Mouse (Mus musculus) ES-Bruce4 (cell line): ENCODE measurements around the gene Zfp329. TPM values are rescaled to one million over a fixed set of nuclear protein-coding genes. Genes with fewer than 3 reads are reported as not detected.

Source experiments
- H3K27ac ChIP-seq: 2 replicates; pipeline ENCODE4 v1.5.1; 2012; ENCODE audit warnings: low read length, inconsistent platforms; ENCODE audit not compliant: insufficient read depth
- H3K27me3 ChIP-seq: 2 replicates; pipeline ENCODE4 v1.6.1; 2012; ENCODE audit warnings: mild to moderate bottlenecking, low read length, inconsistent platforms; ENCODE audit not compliant: control insufficient read depth, poor library complexity, insufficient read depth, severe bottlenecking
- H3K36me3 ChIP-seq: 2 replicates; pipeline ENCODE4 v1.6.1; 2012; ENCODE audit warnings: inconsistent platforms, mild to moderate bottlenecking, low read length, moderate library complexity; ENCODE audit not compliant: control insufficient read depth, poor library complexity, insufficient read depth, severe bottlenecking
- H3K4me1 ChIP-seq: one replicate; pipeline ENCODE4 v1.8.1; 2011; ENCODE audit warnings: low read length; ENCODE audit not compliant: control insufficient read depth, insufficient read depth
- H3K4me3 ChIP-seq: 2 replicates; pipeline ENCODE4 v1.5.1; 2011; ENCODE audit warnings: low read depth, mild to moderate bottlenecking, low read length
- H3K9ac ChIP-seq: 2 replicates; pipeline ENCODE4 v1.6.1; 2012; ENCODE audit warnings: low read depth, mild to moderate bottlenecking, inconsistent platforms; ENCODE audit not compliant: poor library complexity, severe bottlenecking
- H3K9me3 ChIP-seq: replicated peaks from 2 replicates; pipeline ENCODE4 v1.6.1; 2012; ENCODE audit warnings: mild to moderate bottlenecking, low read length, inconsistent platforms; ENCODE audit not compliant: control insufficient read depth, poor library complexity, insufficient read depth, severe bottlenecking
- CTCF ChIP-seq: IDR thresholded peaks from one replicate; pipeline ENCODE4 v1.8.1; 2011; ENCODE audit warnings: low read depth, low read length
- EP300 ChIP-seq: IDR thresholded peaks from 2 replicates; pipeline ENCODE4 v1.6.1; 2011; ENCODE audit warnings: low read depth, low read length; ENCODE audit not compliant: insufficient read depth
- POLR2A ChIP-seq: IDR thresholded peaks from one replicate; pipeline ENCODE4 v1.8.1; 2011; ENCODE audit warnings: low read length; ENCODE audit not compliant: insufficient read depth
- polyA plus RNA-seq: library from polyadenylated mRNA; stranded (reverse); fragments of >200 nt; gene quantifications from 2 replicates; pipeline ENCODE4 v1.2.4, GENCODE M21; 2011; ENCODE audit warnings: low read depth; ENCODE audit not compliant: missing spikeins, insufficient read depth, insufficient read length

The Zfp329 gene
- polyA plus RNA-seq: 11.7 and 12.2 TPM in 2 replicates

DNA sequence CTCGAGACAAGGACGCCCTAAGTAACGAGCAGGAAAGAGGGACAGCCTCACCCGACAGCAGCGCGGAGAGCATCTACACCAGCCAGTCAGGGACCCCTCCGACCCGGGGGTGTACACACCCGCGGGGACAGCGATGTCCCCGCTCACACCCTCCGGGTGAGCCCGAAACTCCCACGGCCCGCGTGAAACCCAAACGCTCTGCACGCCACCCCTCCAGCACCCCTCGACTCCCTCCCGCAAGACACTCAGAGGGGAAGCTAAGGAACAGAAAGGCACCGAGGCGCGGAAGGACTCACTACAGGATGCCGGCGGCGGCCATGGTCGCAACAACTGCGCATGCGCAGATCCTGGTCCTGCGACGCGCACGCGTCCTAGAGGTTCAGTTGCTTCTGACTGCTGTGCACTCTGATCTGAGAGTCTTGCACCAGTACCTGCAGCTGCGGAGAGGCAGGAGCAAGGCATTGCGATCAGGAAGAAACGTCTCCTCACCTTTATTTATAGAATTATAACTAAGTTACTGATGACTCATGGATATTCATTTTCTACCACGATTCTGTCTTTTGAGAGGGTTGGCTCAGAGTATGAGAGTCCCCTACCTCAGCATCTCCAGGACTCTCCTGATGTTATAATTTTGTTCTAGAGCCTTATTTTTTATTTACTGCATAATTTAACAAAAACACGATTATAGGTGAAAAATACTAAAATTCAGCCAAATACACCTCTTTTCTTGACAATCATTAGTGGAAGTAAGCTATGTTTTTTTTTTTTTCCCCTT lies at the start of gene Zfp329:
TSS of gene Zfp329 (minus strand) at position 338 of the 775 bp plus-strand sequence.
- H3K27ac ChIP-seq: no peak within 1 kb of the TSS
- no peak for TF ChIP-seq EP300
- TF ChIP-seq POLR2A: peak; percentile 78
- H3K27me3 ChIP-seq: no peaks in the 10 kb centered on the region
- no peaks in the 10 kb centered on the region; the same call in 1 of the 2 replicates for H3K36me3 ChIP-seq
- peak within 1 kb of the TSS; percentile 57 for H3K9ac ChIP-seq
- H3K9me3 ChIP-seq: peaks cover 5% of the 10 kb centered on the region; the same call in 1 of the 2 replicates
- H3K4me1 ChIP-seq: no peaks in the 10 kb centered on the region
- peak within 1 kb of the TSS; percentile 66 for H3K4me3 ChIP-seq

DNA sequence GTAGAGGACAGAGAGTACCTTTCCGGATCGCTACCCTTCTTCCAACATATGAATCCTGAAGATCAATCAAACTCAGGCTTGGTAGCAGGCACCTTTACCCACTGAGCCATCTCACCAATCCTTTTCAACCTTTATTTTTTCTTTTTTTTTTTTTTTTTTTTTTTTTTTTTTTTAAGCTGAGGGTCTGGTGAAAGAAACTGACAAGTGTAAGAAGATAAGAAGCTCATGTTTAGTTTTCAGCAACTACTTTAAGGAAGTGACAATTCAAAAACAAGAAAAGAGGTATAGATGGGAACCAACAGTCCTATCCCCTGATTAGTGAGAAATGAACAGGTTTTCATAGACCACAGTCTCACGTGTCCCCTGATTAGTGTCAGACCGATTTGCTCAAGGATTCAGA lies 17.1 kb upstream of the Zfp329 start:
- H3K27me3 ChIP-seq: no peaks in the 10 kb centered on the region
- TF ChIP-seq EP300 (no peak), POLR2A (no peak), CTCF (no peak)
- peaks cover 15% of the 10 kb centered on the region for H3K9me3 ChIP-seq
- no peaks in the 10 kb centered on the region for H3K4me1 ChIP-seq
- peak overlapping the region; percentile 92 for H3K4me3 ChIP-seq
- H3K36me3 ChIP-seq: peaks cover 44% of the 10 kb centered on the region
- H3K27ac ChIP-seq: no peak overlapping the region
- H3K9ac ChIP-seq: peak overlapping the region; percentile 88

DNA sequence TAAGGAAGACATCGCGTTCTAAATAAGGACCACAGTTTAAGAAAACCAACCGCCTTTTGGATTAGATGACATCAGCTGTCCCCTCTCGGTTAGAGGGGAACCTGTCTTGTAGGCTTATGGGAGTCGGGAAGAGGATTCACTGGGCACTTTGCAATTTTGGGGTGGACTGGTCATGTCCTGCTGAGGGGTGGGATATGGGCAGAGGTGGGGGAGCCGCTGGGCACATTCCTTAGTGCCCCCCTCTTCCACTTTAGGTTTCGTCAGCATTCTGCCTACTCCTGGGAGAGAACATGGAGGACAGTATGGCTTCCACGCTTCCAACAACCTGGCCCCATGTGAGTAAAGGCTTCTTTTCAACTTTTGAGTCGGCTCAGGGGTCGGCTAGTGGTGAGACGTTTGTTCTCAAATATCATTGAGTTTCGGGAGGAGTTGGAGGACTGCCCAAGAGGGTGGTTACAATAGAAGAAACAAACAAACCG lies 16.6 kb upstream of the Zfp329 start:
- H3K36me3 ChIP-seq: peaks cover 38% of the 10 kb centered on the region
- H3K27ac ChIP-seq: no peak overlapping the region
- H3K9me3 ChIP-seq: peaks cover 9% of the 10 kb centered on the region
- TF ChIP-seq POLR2A: no peak
- no peak for TF ChIP-seq CTCF
- TF ChIP-seq EP300: no peak
- no peaks in the 10 kb centered on the region for H3K27me3 ChIP-seq
- H3K4me3 ChIP-seq: peak overlapping the region; percentile 92
- H3K4me1 ChIP-seq: no peaks in the 10 kb centered on the region
- peak overlapping the region; percentile 88 for H3K9ac ChIP-seq

DNA sequence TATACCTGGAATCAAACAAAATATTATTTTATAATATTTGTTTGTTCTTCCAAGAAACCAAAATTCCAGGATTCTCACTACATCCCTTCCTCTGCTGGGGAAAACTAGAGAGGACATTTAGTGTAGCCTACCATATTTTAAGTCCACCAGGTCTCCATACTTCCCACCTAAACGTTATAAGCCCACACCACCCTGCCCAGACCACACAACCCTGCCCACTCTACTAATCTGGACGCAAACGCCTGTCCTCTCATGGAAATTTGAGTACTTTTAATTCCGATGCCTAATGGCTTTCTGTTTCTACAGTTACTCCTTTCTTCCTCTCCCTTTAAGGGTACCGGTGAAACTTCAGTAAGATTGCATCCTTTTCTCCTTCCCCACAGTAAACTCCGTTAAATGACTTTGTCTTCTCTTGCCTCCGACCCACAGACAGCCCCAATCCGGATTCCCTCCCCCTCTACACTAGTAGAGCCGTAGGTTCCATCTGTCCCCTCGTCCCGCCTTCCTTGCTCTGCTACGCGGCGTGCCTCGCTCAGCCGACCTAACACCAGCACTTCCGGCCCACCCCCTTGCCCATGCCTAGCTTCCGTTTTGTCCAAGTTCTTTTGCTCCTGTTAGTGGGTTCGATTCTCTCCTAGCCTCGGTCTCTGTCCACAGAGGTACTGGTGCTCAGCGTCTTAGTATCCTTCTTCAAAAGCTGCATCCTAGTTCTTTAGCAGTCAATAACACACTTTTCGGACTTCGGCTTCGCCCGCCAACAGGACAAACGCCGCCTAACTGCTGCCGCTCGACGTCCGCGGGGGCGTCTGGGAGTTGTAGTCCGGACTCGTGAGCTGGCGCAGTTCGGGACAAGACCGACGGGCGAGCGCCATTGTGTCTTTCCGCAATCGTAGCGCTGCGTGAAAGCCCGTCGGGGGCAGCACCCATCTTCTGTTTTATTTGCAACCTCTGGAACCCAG lies 15.8 kb upstream of the Zfp329 start, which contains the start of gene Zfp110:
TSS of gene Zfp110 (plus strand) at position 600 of the 959 bp plus-strand sequence.
- peak within 1 kb of the TSS; percentile 88 for H3K9ac ChIP-seq
- H3K4me1 ChIP-seq: no peaks in the 10 kb centered on the region
- peaks cover 32% of the 10 kb centered on the region for H3K36me3 ChIP-seq
- H3K27ac ChIP-seq: peak within 1 kb of the TSS; percentile 87
- TF ChIP-seq POLR2A (peak; percentile 81), CTCF (no peak), EP300 (0 out of 2 replicates have a peak, but pooled peaks have one; percentile 30)
- no peaks in the 10 kb centered on the region for H3K27me3 ChIP-seq
- 0 out of 2 replicates have a peak, but pooled peaks cover 6% of the 10 kb centered on the region for H3K9me3 ChIP-seq
- peak within 1 kb of the TSS; percentile 92 for H3K4me3 ChIP-seq

DNA sequence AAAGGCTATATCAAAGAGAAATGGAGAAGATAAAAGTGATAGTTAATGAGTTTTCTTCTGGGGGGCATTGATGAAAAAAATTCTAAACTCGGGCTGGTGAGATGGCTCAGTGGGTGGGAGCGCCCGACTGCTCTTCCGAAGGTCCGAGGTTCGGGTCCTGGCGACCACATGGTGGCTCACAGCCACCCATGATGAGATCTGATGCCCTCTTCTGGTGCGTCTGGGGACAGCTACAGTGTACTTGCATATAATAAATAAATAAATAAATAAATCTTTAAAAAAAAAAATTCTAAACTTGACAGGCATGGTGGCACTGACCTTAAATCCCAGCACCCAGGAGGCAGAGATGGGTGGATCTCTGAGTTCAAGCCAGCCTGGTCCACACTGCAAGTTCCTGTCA lies 3.1 kb downstream of the Zfp329 start:
- H3K36me3 ChIP-seq: peaks cover 7% of the 10 kb centered on the region
- no peaks in the 10 kb centered on the region for H3K27me3 ChIP-seq
- H3K9ac ChIP-seq: no peak overlapping the region
- no peaks in the 10 kb centered on the region for H3K4me1 ChIP-seq
- no peak overlapping the region for H3K27ac ChIP-seq
- peaks cover 7% of the 10 kb centered on the region for H3K9me3 ChIP-seq
- TF ChIP-seq POLR2A (no peak), EP300 (no peak), CTCF (peak; percentile 31)
- H3K4me3 ChIP-seq: no peak overlapping the region
